Mouse (Mus musculus): ENCODE measurements at regions not wholly inside any gene's neighbourhood (a gene's known extent, or its start where the extent isn't known, plus 50 kb on each side); places are given as distances from the start of the nearest gene placed in this dataset.

DNA sequence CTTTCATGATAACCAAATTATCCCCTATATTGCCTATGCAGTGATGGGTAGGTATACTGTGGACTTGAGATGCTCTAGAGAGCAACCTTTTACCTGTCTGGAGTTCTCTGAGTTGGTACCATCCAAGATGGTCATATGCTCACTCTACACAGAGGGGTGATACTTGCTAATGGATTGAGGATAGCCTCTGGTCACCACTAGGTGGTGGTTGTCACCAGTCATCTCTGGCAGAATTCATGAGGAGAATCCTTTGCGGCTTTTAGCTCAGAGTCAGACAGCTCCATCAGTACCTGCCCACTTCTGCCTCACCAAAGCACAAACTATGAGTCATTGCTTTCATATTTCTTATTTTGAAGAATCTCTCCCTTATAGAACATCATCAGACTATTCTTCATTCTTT, 500.9 kb upstream of the Impad1 start:
- TF ChIP-seq CTCF (IDR thresholded peaks at IDR 0.05; ENCODE audit: borderline replicate concordance, extremely low read depth, insufficient read depth, insufficient read length), result no peak
- TF ChIP-seq POLR2A (IDR thresholded peaks at IDR 0.05; ENCODE audit: borderline replicate concordance, extremely low read depth, insufficient read depth, insufficient read length, poor library complexity, severe bottlenecking), result no peak

Measured in brain, embryonic 14.5 days (tissue).